Mouse (Mus musculus) erythroblast, embryonic 14.5 days (primary cell): ENCODE data around the gene Hdgf.

Experiments used
- GATA1 ChIP-seq: IDR thresholded peaks from 2 replicates; pipeline ENCODE4 v1.6.1; 2012; ENCODE audit warnings: low read length, inconsistent platforms, mixed read lengths
- TAL1 ChIP-seq: IDR thresholded peaks from 3 replicates; pipeline ENCODE4 v1.6.1; 2012; ENCODE audit warnings: low read length, inconsistent platforms, mixed read lengths

- TF ChIP-seq GATA1, result no peak
- no peak for TF ChIP-seq TAL1
Observed at GRCm38 (mm10) chr3:87943586-87943985, 37.5 kb downstream of the Hdgf start.
